Mouse (Mus musculus) left cerebral cortex, postnatal 14 days (tissue): Measurements from ENCODE around the gene Prpf40b. TPM values are rescaled to one million over a fixed set of nuclear protein-coding genes. Genes with fewer than 3 reads are reported as not detected.
"Not testable (repeated sequence)": the region's sequence is repeated elsewhere in the genome, so short reads cannot be mapped to it uniquely, and the experiment has no call there.

Experiments used
- DNase-seq, 2 experiments: peaks; one replicate each; pipeline ENCODE4 v3.0.0; 2021 to 2022; ENCODE audit warnings: low spot score in 2 of 2, mixed read lengths in 1 of 2
- intact Hi-C: fragments of 180-260 bp; cut with DNase I; formaldehyde crosslinking; loops from one replicate; pipeline ENCODE4 v1.15.1; 2025
- long read RNA-seq, 2 experiments: library from polyadenylated mRNA; stranded (forward); transcript quantifications; one replicate each; pipeline ENCODE4 v2.0.0; 2021
- total RNA-seq, 2 experiments: library from RNA; stranded (reverse); gene quantifications; 2 replicates each; pipeline ENCODE4 v1.2.3; 2021

Prpf40b gene
- 10 to 100 TPM; 95.4 to 99.5 TPM for total RNA-seq
- long read RNA-seq, experiment 1, partial matches to known transcripts = 21 of 44 reads
- long read RNA-seq, experiment 1, other reads (novel, unspliced or antisense) = 23 of 44 reads
- long read RNA-seq, experiment 2, partial matches to known transcripts = 16 of 50 reads
- long read RNA-seq, experiment 2, other reads (novel, unspliced or antisense) = 33 of 50 reads

- peak; percentile 96 to 97 for DNase-seq
- intact Hi-C loops = no loop called here
These were observed at the start of gene Prpf40b for GRCm38 (mm10) chr15:99294813-99295374. Gene Prpf40b, plus strand, starts transcription at chr15:99295087.

GRCm38 (mm10) chr15:99246736-99247135 is 48.2 kb upstream of the Prpf40b start:
- DNase-seq, intact Hi-C loops: not testable (repeated sequence)

DNA sequence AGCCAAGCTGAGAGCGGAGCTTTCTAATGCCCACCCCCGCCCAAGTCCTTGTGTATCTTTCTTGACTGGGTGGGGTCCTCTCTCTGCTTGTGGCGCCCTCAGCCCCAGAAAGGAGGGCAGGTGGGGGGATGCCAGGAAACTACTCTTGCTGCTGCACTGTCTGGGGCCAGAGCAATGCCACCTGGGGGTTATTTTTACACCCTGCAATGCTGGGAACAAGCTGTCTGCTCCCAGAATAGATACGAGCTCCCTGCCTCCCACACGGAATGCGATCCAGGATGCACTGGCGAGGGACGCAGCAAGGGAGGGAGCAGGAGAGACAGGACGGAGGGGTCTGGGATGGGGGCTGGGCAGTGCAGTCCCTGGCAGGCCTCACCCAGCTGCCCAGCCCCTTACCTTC is 45.9 kb upstream of the Prpf40b start:
- peak; percentile 83 to 88 for DNase-seq
- intact Hi-C loops = no loop called here

DNA sequence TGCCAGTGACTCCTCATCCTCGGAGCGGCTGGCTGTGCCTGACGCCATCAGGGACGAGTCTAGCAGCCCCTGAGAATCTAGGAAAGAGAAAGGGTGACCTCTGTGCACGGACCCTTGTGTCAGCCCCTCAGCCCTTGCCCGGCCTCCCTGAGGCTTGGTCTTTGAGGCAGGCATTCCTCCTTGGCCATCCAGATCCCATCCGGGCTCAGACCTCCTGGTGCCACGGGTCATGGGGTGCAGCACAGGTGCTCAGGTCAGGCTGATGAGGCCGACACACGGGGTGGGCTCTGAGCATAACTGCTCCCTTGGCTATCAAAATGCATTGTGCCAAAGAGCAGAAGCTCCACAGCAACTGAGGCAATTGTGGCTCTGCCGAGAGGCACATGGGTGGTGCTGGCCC is 44.9 kb upstream of the Prpf40b start:
- no peak for DNase-seq
- intact Hi-C loops = no loop called here

DNA sequence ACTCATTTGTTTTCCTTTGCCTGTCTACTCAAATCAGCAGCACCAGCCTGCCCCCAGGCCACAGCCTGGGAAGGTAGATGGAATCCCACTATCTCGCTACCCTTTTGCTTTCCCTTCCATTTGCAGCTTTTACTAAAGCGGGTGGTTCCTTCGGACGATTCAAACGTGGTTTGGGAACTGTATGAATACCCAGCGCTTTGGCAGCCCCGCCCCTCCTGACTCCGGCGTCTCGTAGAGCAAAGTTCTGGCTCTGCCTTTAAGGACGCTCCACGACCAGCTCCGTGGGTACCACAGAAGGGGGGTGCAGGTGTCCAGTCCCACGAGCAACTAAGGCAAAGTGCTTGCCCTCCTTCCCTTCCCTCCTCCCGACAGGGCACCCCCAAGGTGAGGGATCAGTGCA is 43.8 kb upstream of the Prpf40b start:
- DNase-seq, intact Hi-C loops: not testable (repeated sequence)

DNA sequence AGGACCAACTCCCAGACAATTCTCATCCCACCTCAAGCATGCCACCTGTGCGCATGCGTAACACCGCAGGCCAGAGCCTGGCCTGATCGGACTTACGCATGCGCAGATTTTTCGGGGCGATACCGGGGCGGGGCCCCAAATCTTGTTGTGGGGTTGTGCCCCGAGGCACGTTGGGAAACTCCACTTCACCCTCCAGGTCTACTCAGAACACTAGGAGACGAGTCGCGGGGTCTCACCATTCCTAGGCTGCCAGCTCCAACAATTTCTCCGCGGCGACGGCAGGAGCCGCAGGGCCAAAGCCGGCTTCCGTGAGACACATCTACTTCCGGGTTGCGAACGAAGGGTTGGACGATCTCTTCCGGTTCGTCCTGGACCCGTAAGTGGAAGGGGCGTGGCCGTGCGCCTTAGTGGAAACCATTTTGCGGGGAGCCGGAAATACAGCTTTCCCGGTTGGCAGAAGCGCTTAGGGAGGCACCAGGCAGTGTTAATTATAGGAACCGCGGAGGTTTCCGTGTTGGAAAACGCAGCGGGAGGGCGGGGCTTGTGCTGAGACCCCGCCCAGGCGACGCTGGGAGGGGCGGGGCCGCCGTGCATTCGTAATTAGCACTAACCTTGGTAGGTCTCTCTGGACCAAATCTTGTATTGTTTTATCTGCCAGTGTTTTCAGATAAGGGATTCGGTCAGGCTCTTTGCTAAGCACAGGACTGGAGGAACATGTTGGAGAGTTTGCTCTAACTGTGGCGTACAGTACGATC is 43.1 kb upstream of the Prpf40b start, which contains the start of gene Mcrs1:
Gene Mcrs1 (minus strand): TSS at position 336 of the 755 bp plus-strand sequence.
- DNase-seq = peak; percentile 99
- intact Hi-C loops = no loop called here

- peak in 1 of 2 experiments; percentile 71 for DNase-seq
- intact Hi-C loops = no loop called here
These were observed 42.3 kb upstream of the Prpf40b start for GRCm38 (mm10) chr15:99252381-99253174.

- DNase-seq, intact Hi-C loops: not testable (repeated sequence)
These were observed 41.8 kb upstream of the Prpf40b start for GRCm38 (mm10) chr15:99253175-99253479.

DNA sequence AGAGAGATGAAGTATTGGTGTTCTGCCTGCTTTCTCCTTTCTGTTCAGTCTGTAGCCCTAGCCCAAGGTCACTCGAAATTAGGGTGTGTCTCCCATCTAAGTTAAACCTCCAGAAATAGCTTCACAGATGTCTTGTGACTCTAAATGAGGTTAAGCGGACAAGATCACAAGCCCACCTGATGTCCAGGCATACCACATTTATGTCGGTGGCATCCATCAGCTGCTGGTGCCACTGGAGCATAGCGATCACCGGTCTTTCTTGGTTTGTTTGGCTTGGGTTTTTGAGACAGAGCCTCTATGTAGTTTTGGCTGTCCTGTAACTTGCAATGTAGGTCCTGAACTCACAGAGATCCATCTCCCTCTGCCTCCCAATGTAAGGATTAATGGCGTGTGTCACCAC is 41.1 kb upstream of the Prpf40b start:
- no peak for DNase-seq
- intact Hi-C loops = no loop called here

GRCm38 (mm10) chr15:99254477-99255005 is 40.3 kb upstream of the Prpf40b start:
- DNase-seq = no peak
- intact Hi-C loops = no loop called here

DNA sequence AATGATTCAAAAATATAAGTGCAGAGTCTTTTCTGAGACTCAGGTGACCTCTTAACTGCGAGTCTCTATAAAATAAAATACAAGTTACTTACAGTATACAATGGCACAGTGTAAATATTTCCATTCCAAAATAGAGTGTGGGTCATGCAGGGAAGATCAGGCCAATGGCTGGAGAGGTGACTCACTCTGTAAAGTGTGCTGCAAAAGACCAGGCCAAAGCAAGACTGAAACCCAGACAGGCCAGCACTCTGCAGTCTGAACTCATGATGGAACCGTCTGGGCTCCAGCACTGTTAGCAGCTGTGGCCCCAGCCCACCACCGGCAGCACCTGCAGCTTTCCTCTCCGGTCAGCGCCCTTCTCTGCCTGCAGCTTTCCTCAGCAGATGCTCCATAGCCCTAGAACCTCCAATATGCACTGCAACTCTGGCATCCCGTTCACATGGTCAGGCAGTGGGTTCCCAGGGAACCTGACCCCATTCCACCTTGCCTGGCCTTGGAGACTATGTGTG is 39.6 kb upstream of the Prpf40b start:
- intact Hi-C loops = no loop called here
- no peak for DNase-seq

DNA sequence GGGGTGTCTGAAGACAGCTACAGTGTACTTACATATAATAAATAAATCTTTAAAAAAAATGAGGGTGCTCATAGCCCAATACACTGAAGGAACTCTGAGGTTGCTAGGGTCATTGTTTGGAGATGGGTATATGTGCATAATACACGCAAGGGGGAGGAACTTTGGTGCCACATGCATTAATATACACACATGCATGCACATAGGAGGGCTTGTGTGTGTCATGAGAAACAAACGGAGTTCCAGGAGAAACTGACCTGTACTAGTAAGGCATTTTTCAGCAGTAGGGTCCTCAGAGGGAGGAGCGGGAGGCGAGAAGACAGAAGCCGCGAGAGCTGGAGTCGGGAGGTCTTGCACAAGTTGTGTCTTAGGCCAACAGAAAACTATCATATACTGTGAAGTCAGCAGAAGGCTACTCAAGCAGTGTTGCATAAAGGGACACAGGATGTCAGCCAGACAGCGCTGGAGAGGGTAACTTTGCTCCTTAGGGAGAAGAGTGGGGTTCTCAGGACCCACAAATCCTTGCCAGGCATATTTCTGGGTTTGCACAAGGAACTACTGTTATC is 35.6 kb upstream of the Prpf40b start:
- intact Hi-C loops = no loop called here
- no peak for DNase-seq

GRCm38 (mm10) chr15:99259730-99260252 is 35.1 kb upstream of the Prpf40b start:
- intact Hi-C loops = loop anchor here (5.0 kb wide), 1 partner anchor 37 kb away; the partner anchor contains the start of gene Kcnh3
- peak in 1 of 2 experiments; percentile 50 for DNase-seq

DNA sequence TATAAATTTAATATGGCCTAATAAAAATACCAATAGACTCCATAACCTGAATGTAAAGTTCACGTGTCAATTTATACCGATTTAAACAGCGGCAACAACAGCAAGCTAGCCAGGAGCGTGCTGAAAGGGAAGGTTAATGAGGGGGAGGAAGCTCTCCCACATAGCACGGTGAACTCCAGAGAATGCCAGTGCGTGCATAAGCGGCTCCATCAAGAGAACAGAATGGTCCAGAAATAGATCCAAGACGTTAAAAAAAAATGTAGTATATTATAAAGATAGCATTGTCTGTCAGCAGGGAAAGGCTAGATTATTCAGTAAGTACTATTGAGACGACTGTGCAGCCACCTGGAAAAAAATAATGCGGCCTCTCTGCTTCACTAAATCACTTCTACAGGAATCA is 32.2 kb upstream of the Prpf40b start:
- intact Hi-C loops = loop anchor here (5.0 kb wide), 1 partner anchor 40 kb away; the partner anchor contains the start of gene Kcnh3
- DNase-seq = peak in 1 of 2 experiments; percentile 46

DNA sequence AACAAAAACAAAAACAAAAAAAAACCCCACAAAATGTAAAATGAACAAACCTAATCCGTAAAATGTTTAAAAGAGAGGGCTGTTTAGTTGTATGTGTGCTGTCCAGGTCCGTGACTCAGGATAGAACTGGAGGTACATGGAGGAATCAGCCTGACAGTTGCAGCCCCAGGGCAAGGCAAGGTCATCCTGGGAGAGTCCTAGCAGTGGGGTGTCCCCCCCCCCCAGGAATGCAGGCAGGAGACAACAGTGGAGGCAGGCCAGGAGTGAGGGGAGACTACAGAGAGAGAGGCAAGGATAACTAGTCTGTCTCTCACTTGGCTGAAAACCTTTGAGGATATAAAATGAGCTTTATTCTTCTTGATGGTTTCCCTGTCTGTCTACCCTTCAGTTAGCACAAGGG is 30.5 kb upstream of the Prpf40b start:
- intact Hi-C loops = loop anchor here (5.0 kb wide), 1 partner anchor 42 kb away; the partner anchor contains the start of gene Kcnh3
- no peak for DNase-seq

GRCm38 (mm10) chr15:99265679-99266078 is 29.2 kb upstream of the Prpf40b start:
- intact Hi-C loops = loop anchor here (5.0 kb wide), 1 partner anchor 58 kb away; no protein-coding TSS in a partner anchor
- peak; percentile 85 to 86 for DNase-seq

DNA sequence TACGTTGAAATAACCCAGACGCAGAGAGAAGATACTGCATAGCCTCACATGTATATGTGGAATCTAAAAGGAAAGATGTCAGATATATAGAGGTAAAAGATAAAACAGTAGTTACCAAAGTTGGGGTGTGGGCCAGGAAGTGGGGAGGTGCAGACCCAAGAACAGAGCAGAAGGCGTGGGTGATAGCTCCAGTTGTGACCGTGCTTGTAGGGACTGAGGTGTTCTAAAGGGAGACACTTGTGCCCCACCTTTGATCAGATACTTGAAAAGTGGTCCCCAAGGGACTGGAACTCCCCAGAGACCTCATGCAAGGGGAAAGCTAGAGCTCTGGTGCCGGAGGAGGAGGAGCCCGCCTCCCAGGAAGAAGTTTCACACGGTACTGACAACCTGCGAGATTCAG is 18.8 kb upstream of the Prpf40b start:
- no peak for DNase-seq
- intact Hi-C loops = no loop called here

DNA sequence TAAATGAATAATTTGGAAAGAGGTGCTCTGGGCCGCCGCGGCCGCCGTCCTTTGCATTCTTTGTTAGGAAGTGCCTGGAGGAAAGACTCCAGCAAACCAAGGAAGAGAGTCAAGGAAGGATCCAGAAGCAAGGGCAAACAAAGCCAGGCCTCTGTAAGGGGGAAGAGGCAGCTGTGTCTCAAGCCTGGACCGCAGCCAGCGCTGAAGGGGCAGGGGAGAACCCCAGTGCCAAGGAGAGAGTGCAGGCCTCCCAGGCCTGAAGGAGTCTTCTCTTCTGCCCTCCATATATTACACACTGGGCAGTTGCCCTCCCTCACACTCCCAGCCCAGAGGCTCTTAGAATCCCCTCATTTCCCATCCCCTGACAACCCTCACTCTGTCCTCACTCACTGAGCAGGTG is 16.6 kb upstream of the Prpf40b start:
- DNase-seq = no peak
- intact Hi-C loops = no loop called here

- intact Hi-C loops = no loop called here
These were observed 11.4 kb upstream of the Prpf40b start for GRCm38 (mm10) chr15:99283456-99283855.

More at GRCm38 (mm10) chr15:99283456-99283855, 11.4 kb upstream of the Prpf40b start:
- DNase-seq = no peak
